Mouse (Mus musculus) stomach, postnatal 0 days (tissue): ENCODE measurements around the gene Oard1. TPM values are rescaled to one million over a fixed set of nuclear protein-coding genes. Genes with fewer than 3 reads are reported as not detected.
A peak's percentile ranks its signal among the peaks of the same experiment; 100 is the strongest.

Source experiments
- ATAC-seq: fragments of 200-750 bp; cut with Nextera tagmentation; 2 replicates; pipeline ENCODE4 v1.8.0; 2017; ENCODE audit not compliant: low FRiP score, low TSS enrichment
- DNase-seq: peaks from one replicate; pipeline ENCODE4 v3.0.0-alpha.2; 2016; ENCODE audit warnings: low spot score
- H3K27ac ChIP-seq: fragments of 300-500 bp; sonication (generic); replicated peaks from 2 replicates; pipeline ENCODE4 v1.5.1; 2014; ENCODE audit warnings: mild to moderate bottlenecking, control low read depth
- H3K27me3 ChIP-seq: fragments of 300-500 bp; sonication (generic); 2 replicates; pipeline ENCODE4 v1.6.1; 2014; ENCODE audit warnings: low read length; ENCODE audit not compliant: control insufficient read depth, insufficient read depth
- H3K36me3 ChIP-seq: fragments of 300-500 bp; sonication (generic); 2 replicates; pipeline ENCODE4 v1.6.1; 2014; ENCODE audit warnings: low read length, mixed read lengths; ENCODE audit not compliant: control insufficient read depth, insufficient read depth
- H3K4me1 ChIP-seq: fragments of 300-500 bp; sonication (generic); replicated peaks from 2 replicates; pipeline ENCODE4 v1.6.1; 2014; ENCODE audit warnings: antibody characterized with exemption; ENCODE audit not compliant: control insufficient read depth, insufficient read depth
- H3K4me2 ChIP-seq: fragments of 300-500 bp; sonication (generic); replicated peaks from 2 replicates; pipeline ENCODE4 v1.6.1; 2014; ENCODE audit warnings: low read depth, mild to moderate bottlenecking, control low read depth, moderate library complexity
- H3K4me3 ChIP-seq: fragments of 300-500 bp; sonication (generic); 2 replicates; pipeline ENCODE4 v1.5.1; 2014; ENCODE audit warnings: low read depth, low read length, control low read depth
- H3K9ac ChIP-seq: fragments of 300-500 bp; sonication (generic); 2 replicates; pipeline ENCODE4 v1.6.1; 2014; ENCODE audit warnings: mild to moderate bottlenecking, low read length, control low read depth, mixed read lengths
- H3K9me3 ChIP-seq: fragments of 300-500 bp; sonication (generic); 2 replicates; pipeline ENCODE4 v1.6.1; 2016; ENCODE audit warnings: low read length; ENCODE audit not compliant: control insufficient read depth
- CTCF ChIP-seq: IDR thresholded peaks from 2 replicates; pipeline ENCODE4 v1.5.1; 2016; ENCODE audit warnings: antibody characterized with exemption, low read depth, mild to moderate bottlenecking, moderate library complexity
- EP300 ChIP-seq: optimal IDR thresholded peaks from 2 replicates; pipeline ENCODE3; 2016; ENCODE audit warnings: antibody characterized with exemption
- WGBS: fragments of 180-500 bp; shearing (Covaris S2); extraction: QIAGEN DNeasy Blood & Tissue Kit; methylation state at CpG from one replicate; pipeline ENCODE4 v1.1.7; 2014; 5-methylcytosine and 5-hydroxymethylcytosine counted together
- polyA plus RNA-seq: library from polyadenylated mRNA; unstranded; fragments of >200 nt; fragmentation: Nextera tagmentation; extraction: Ambion mirVana; gene quantifications from 2 replicates; pipeline ENCODE4 v1.2.1, GENCODE M21; 2015

Gene Oard1
- polyA plus RNA-seq, 1 experiment from 2014 or later: 42.3 TPM

- Histone ChIP-seq H3K4me3 (peak within 1 kb of the TSS; percentile 6; the same call in 1 of the 2 replicates), H3K27me3 (no peaks in the 10 kb centered on the region), H3K9me3 (no peaks in the 10 kb centered on the region), H3K4me2 (peak within 1 kb of the TSS; percentile 38), H3K36me3 (no peaks in the 10 kb centered on the region), H3K9ac (no peak within 1 kb of the TSS), H3K27ac (no peak within 1 kb of the TSS; the same call in 1 of the 2 replicates), H3K4me1 (0 out of 2 replicates have a peak, but pooled peaks cover 3% of the 10 kb centered on the region)
- 48% methylated on average over 11 of the region's 11 CpGs for WGBS
- ATAC-seq: peak; percentile 55
- TF ChIP-seq CTCF (no peak), EP300 (no peak)
- peak; percentile 74 for DNase-seq
Measured at GRCm38 (mm10) chr17:48454688-48455087, 44.9 kb downstream of the Oard1 start, which contains the start of gene Unc5cl. Unc5cl (plus strand) TSS chr17:48454901.

DNA sequence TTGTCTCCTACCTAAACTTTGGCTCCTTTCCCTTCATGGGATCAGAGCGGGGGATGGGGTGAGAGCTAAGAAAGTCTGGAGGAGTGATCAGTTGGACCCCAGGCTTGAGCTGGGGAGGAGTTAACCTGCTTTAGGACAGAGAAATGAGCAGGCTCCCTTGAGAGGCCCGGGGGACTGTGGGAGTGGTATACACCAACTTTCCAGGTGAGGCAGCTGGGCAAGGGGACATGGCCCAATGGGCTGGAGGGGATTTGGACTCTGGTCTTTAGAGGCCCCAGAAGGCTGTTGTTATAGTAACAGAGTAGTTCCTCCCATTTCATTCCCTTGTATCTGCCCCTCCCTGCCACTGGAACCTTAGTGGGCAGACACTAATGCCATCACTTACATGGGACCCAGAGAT lies 46.1 kb downstream of the Oard1 start:
- ATAC-seq (no peak), DNase-seq (no peak)
- Histone ChIP-seq H3K4me3 (no peak overlapping the region), H3K4me2 (no peak overlapping the region), H3K27me3 (no peaks in the 10 kb centered on the region), H3K4me1 (0 out of 2 replicates have a peak, but pooled peaks cover 3% of the 10 kb centered on the region), H3K36me3 (no peaks in the 10 kb centered on the region), H3K9me3 (no peaks in the 10 kb centered on the region), H3K27ac (no peak overlapping the region; the same call in 1 of the 2 replicates), H3K9ac (no peak overlapping the region)
- TF ChIP-seq EP300 (no peak), CTCF (no peak)
- 76% methylated on average over 2 of the region's 2 CpGs for WGBS

- 46% methylated on average over 13 of the region's 13 CpGs for WGBS
- Histone ChIP-seq H3K9me3 (no peaks in the 10 kb centered on the region), H3K4me1 (no peaks in the 10 kb centered on the region), H3K4me2 (no peak overlapping the region; the same call in 1 of the 2 replicates), H3K27me3 (no peaks in the 10 kb centered on the region), H3K4me3 (no peak overlapping the region), H3K36me3 (no peaks in the 10 kb centered on the region), H3K27ac (peak overlapping the region; percentile 61), H3K9ac (no peak overlapping the region)
- DNase-seq (peak; percentile 40), ATAC-seq (peak; percentile 88)
- TF ChIP-seq CTCF: no peak
- no peak for TF ChIP-seq EP300
Measured at GRCm38 (mm10) chr17:48457971-48458653, 48.3 kb downstream of the Oard1 start.

DNA sequence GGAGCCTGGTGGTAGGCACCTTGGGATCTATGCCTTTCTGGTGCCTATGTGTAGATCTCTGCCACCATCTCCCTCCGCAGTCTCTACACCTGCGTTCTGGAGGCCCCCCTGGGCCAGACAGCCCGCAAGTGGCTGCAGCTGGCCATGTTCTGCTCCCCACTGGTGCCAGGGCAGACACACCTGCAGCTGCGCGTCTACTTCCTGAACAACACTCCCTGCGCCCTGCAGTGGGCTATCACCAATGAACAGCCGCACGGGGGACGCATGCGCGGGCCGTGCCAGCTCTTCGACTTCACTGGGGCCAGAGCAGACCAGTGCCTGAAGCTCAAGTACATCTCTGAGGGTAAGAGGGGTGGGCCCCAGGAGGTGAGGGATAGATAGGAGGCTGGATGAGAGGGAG lies 52.3 kb downstream of the Oard1 start:
- H3K4me3 ChIP-seq: no peak overlapping the region
- no peak overlapping the region for H3K9ac ChIP-seq
- 95% methylated on average over 13 of the region's 13 CpGs for whole genome bisulfite sequencing
- no peaks in the 10 kb centered on the region for H3K4me1 ChIP-seq
- no peak overlapping the region for H3K4me2 ChIP-seq
- no peaks in the 10 kb centered on the region for H3K27me3 ChIP-seq
- TF ChIP-seq CTCF (no peak), EP300 (no peak)
- ATAC-seq (no peak), DNase-seq (no peak)
- H3K36me3 ChIP-seq: no peaks in the 10 kb centered on the region
- no peaks in the 10 kb centered on the region for H3K9me3 ChIP-seq
- H3K27ac ChIP-seq: no peak overlapping the region

DNA sequence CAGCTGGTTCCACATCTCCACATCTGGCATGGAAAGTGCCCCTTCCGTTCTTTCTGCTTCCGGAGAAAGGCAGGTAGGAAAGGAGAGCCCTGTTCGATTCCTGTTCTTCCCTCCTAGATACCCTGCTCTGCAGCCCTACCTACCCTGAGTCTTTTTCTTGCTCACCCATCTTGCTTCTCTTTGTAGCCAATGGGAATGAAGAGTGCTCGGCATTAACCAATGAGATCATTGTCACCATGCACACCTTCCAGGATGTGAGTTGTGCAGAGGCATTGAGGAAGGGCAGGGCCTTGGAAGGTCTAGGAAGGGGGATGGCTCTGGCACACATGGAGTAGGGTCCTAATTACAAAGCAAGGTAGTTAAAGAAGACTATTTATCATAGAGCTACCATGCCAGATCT lies 53.6 kb downstream of the Oard1 start:
- Histone ChIP-seq H3K27me3 (no peaks in the 10 kb centered on the region), H3K4me3 (no peak overlapping the region), H3K9ac (no peak overlapping the region), H3K27ac (no peak overlapping the region), H3K4me1 (no peaks in the 10 kb centered on the region), H3K4me2 (no peak overlapping the region), H3K36me3 (no peaks in the 10 kb centered on the region), H3K9me3 (no peaks in the 10 kb centered on the region)
- TF ChIP-seq EP300: no peak
- TF ChIP-seq CTCF: no peak
- ATAC-seq: no peak
- no peak for DNase-seq
- 96% methylated on average over 4 of the region's 4 CpGs for WGBS

Other genes with a start within 250 kb of the Oard1 start
- gene A530064D06Rik, start 242.7 kb upstream of the Oard1 start, polyA plus RNA-seq: 0.05 TPM in 1 of 2 replicates, not detected in the other
- gene Trem1, start 177.2 kb upstream of the Oard1 start, polyA plus RNA-seq: 0.05 TPM in 1 of 2 replicates, not detected in the other
- gene Trem3, start 162.2 kb upstream of the Oard1 start, polyA plus RNA-seq: 0.10 TPM in 1 of 2 replicates, not detected in the other
- gene Treml4, start 145.7 kb upstream of the Oard1 start, polyA plus RNA-seq: 0.19 and 0.24 TPM in 2 replicates
- 0.10 TPM in 2 replicates for gene Treml2, start 110.5 kb upstream of the Oard1 start, polyA plus RNA-seq
- 0.18 and 0.21 TPM in 2 replicates for gene B430306N03Rik, start 93.9 kb upstream of the Oard1 start, polyA plus RNA-seq
- gene Trem2, start 63.6 kb upstream of the Oard1 start, polyA plus RNA-seq: 3.5 and 4.2 TPM in 2 replicates
- not detected in 2 replicates for gene Treml1, start 50.1 kb upstream of the Oard1 start, polyA plus RNA-seq
- 3.0 and 3.5 TPM in 2 replicates for gene Nfya, start 108 bp upstream of the Oard1 start, polyA plus RNA-seq
- 7.2 and 7.6 TPM in 2 replicates for gene Apobec2, start 22.9 kb downstream of the Oard1 start, polyA plus RNA-seq
- 0.41 and 0.51 TPM in 2 replicates for gene Tspo2, start 41.5 kb downstream of the Oard1 start, polyA plus RNA-seq
- gene Unc5cl, start 44.9 kb downstream of the Oard1 start, polyA plus RNA-seq: 3.3 and 3.5 TPM in 2 replicates